Mouse (Mus musculus) neural tube, embryonic 13.5 days (tissue): Measurements from ENCODE around the gene C1qa. TPM values are rescaled to one million over a fixed set of nuclear protein-coding genes. Genes with fewer than 3 reads are reported as not detected.

ENCODE experiments used
- ATAC-seq: fragments of 200-750 bp; cut with Nextera tagmentation; 2 replicates; pipeline ENCODE4 v1.8.0; 2017; ENCODE audit warnings: low read depth, mild to moderate bottlenecking, moderate TSS enrichment, moderate library complexity
- H3K27ac ChIP-seq: fragments of 300-500 bp; sonication (generic); replicated peaks from 2 replicates; pipeline ENCODE4 v1.5.1; 2015; ENCODE audit warnings: moderate library complexity, mild to moderate bottlenecking, inconsistent platforms
- H3K27me3 ChIP-seq: fragments of 300-500 bp; sonication (generic); 2 replicates; pipeline ENCODE4 v1.6.1; 2015; ENCODE audit warnings: mild to moderate bottlenecking, inconsistent platforms
- H3K36me3 ChIP-seq: fragments of 300-500 bp; sonication (generic); 2 replicates; pipeline ENCODE4 v1.6.1; 2015; ENCODE audit warnings: mild to moderate bottlenecking, inconsistent platforms
- H3K4me1 ChIP-seq: fragments of 300-500 bp; sonication (generic); replicated peaks from 2 replicates; pipeline ENCODE4 v1.6.1; 2015; ENCODE audit warnings: inconsistent platforms
- H3K4me2 ChIP-seq: fragments of 300-500 bp; sonication (generic); 2 replicates; pipeline ENCODE4 v1.6.1; 2015; ENCODE audit warnings: inconsistent platforms, mild to moderate bottlenecking, moderate library complexity
- H3K4me3 ChIP-seq: fragments of 300-500 bp; sonication (generic); 2 replicates; pipeline ENCODE4 v1.5.1; 2015; ENCODE audit warnings: mild to moderate bottlenecking, inconsistent platforms
- H3K9ac ChIP-seq: fragments of 300-500 bp; sonication (generic); 2 replicates; pipeline ENCODE4 v1.6.1; 2015; ENCODE audit warnings: moderate library complexity, mild to moderate bottlenecking, inconsistent platforms
- H3K9me3 ChIP-seq: fragments of 300-500 bp; sonication (generic); 2 replicates; pipeline ENCODE4 v1.6.1; 2016; ENCODE audit warnings: inconsistent platforms
- WGBS: fragments of 180-500 bp; shearing (Covaris S2); methylation state at CpG from one replicate; pipeline ENCODE4 v1.1.7; 2015; 5-methylcytosine and 5-hydroxymethylcytosine counted together
- polyA plus RNA-seq: library from polyadenylated mRNA; unstranded; fragments of >200 nt; fragmentation: Nextera tagmentation; extraction: Ambion mirVana; gene quantifications from 2 replicates; pipeline ENCODE4 v1.2.1, GENCODE M21; 2015

Gene C1qa
- polyA plus RNA-seq, 1 experiment from 2014 or later = 28.5 TPM

DNA sequence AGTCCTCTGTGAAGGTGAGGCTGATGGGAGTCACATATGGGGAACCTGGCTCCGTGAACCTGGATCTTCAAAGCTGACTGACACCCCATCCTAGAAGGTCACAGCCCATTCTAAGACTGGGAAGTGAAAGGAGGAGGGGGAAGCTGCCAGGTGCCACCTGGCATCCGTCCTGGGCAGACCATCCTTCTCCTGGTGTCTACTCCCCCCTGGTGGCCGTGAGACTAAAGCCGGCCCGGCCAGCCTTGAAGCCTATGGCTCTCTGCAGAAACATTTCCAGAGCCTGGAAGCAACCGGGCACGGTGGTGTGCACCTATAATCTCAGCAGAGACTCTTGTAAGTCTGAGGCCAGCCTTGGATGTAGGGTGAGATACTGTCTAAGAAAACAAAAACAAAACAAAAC lies 21.6 kb downstream of the C1qa start:
- H3K9ac ChIP-seq = no peak overlapping the region
- H3K4me2 ChIP-seq = no peak overlapping the region
- no peak overlapping the region for H3K4me3 ChIP-seq
- H3K27ac ChIP-seq = no peak overlapping the region
- ATAC-seq = no peak; the same call in 1 of the 2 replicates
- H3K9me3 ChIP-seq = no peaks in the 10 kb centered on the region
- H3K36me3 ChIP-seq = no peaks in the 10 kb centered on the region
- no peaks in the 10 kb centered on the region for H3K27me3 ChIP-seq
- H3K4me1 ChIP-seq = no peaks in the 10 kb centered on the region
- WGBS = 24% methylated on average over 7 of the region's 7 CpGs

DNA sequence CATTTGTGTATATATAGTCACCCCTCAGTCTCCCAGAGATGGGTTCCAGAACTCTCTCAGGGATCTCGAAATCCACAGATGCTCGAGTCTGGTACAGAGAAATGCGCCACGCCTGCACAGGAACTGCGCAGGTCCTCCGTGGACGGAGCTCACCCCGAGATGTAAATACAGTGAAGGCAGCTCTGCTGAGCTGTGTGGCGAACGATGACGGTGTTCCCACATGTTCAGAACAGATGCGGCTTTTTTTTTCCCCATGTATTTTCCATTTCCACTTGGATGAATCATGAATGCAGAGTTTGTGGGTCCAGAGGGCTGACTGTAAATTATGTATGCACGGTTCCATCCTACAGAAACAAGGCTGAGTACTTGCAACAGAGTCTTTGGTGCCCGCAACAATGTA lies 23.6 kb downstream of the C1qa start:
- Histone ChIP-seq H3K27ac (no peak overlapping the region), H3K9ac (no peak overlapping the region), H3K4me2 (no peak overlapping the region), H3K36me3 (no peaks in the 10 kb centered on the region), H3K9me3 (no peaks in the 10 kb centered on the region), H3K27me3 (no peaks in the 10 kb centered on the region), H3K4me3 (no peak overlapping the region), H3K4me1 (no peaks in the 10 kb centered on the region)
- WGBS = 91% methylated on average over 14 of the region's 14 CpGs
- no peak for ATAC-seq

- 81% methylated on average over 6 of the region's 6 CpGs for WGBS
- Histone ChIP-seq H3K4me1 (peaks cover 37% of the 10 kb centered on the region), H3K27ac (no peak overlapping the region), H3K9me3 (no peaks in the 10 kb centered on the region), H3K4me3 (no peak overlapping the region), H3K4me2 (no peak overlapping the region), H3K36me3 (no peaks in the 10 kb centered on the region), H3K9ac (no peak overlapping the region), H3K27me3 (no peaks in the 10 kb centered on the region)
- no peak for ATAC-seq
These were observed 30.2 kb downstream of the C1qa start for GRCm38 (mm10) chr4:136868371-136868770.

DNA sequence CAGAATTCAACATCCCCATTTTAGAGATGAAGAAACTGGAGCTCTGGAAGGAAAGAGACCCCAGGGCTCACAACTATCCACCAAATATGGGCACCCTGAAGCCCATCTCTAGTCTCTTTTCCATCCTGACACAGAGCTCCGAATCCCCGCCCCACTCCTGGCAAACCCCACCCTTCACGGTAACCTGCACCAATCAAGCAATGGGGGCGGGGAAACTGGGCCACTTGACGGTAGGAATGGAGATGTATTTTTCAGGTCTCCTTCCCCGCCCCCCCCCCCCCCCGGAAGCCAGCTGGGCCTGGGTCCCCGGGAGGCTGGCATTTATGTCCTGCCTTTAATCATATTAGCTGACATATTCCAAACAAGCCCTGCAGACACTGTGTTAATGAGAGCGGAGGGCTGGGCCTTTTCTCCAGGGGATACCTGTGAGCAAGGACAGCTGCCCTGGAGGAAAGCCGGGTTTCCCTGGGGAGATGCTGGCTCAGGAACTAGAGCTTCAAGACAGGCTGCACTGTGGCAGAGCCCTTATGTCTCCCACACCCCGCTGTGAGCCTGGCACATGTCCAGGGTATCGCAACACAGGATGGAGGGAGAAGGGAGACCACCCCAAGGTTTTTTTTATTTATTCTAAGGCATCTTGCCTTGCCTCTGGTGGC lies 30.8 kb downstream of the C1qa start:
- 10% methylated on average over 12 of the region's 12 CpGs for WGBS
- Histone ChIP-seq H3K4me2 (0 out of 2 replicates have a peak overlapping the region, but pooled peaks have one; percentile 11), H3K9me3 (no peaks in the 10 kb centered on the region), H3K27ac (0 out of 2 replicates have a peak overlapping the region, but pooled peaks have one; percentile 3), H3K4me1 (peaks cover 37% of the 10 kb centered on the region), H3K36me3 (no peaks in the 10 kb centered on the region), H3K9ac (no peak overlapping the region), H3K27me3 (no peaks in the 10 kb centered on the region; the same call in 1 of the 2 replicates), H3K4me3 (no peak overlapping the region)
- ATAC-seq = 0 out of 2 replicates have a peak, but pooled peaks have one; percentile 32

DNA sequence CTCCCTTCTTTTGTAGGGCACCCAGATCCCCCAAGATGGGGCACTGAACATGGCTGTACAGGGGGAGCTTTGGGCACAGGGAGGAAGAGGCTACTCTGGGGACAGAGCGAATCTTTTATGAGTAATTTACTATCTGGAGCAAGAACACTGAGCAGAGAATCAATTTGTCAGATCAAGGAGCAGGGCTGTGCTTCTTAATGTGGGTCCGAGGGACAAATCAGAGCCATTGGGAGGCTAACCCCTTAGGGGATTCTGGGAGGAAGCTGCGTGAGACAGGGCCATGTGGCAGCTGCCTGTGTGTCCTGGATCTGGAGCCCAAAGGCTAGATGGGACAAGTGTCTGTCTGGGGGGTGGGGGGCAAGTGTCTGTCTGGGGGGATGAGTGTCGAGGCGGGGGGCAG lies 33.1 kb downstream of the C1qa start:
- H3K27me3 ChIP-seq = no peaks in the 10 kb centered on the region; the same call in 1 of the 2 replicates
- WGBS = 41% methylated on average over 5 of the region's 5 CpGs
- H3K9ac ChIP-seq = no peak overlapping the region
- peaks cover 57% of the 10 kb centered on the region for H3K4me1 ChIP-seq
- no peaks in the 10 kb centered on the region for H3K9me3 ChIP-seq
- ATAC-seq = 0 out of 2 replicates have a peak, but pooled peaks have one; percentile 15
- H3K4me3 ChIP-seq = no peak overlapping the region
- H3K4me2 ChIP-seq = peak overlapping the region; percentile 19
- peak overlapping the region; percentile 88 for H3K27ac ChIP-seq
- H3K36me3 ChIP-seq = no peaks in the 10 kb centered on the region

DNA sequence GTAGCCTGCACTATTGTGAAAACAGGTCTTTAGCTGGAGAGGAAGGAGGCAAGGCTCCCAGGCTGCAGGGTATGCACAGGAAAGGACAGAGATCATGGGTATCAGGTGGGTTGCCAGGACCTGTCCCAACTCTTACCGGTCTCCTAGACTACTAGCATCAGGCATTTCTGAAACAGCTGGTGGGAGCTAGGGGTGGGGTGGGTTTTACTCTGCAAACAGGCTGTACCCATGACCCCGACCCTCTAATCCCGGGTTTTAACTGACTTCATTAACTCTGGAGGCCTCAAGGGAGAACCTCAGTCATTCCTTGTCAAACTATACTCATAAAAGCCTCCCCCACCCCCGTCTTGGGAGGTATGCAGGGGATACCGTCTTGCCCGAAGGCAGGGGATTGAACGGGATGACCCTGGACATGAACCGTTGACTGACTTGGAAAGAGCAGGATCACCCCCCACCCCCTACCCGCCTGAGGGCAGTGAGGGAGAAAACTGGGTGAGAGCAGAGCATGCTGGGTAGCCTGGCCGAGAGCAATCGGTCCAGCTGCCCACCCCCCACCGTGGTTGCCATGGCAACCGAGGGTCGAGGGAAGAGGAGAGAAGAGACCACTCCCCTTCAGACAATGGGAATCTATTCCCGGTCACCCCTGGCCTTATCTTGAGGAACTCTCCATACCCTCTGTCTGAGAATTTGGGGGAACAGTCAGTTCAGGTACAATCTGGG lies 33.7 kb downstream of the C1qa start:
- WGBS = 4% methylated on average over 15 of the region's 15 CpGs
- Histone ChIP-seq H3K9me3 (no peaks in the 10 kb centered on the region), H3K4me3 (no peak overlapping the region), H3K36me3 (no peaks in the 10 kb centered on the region), H3K27ac (peak overlapping the region; percentile 88), H3K4me1 (peaks cover 57% of the 10 kb centered on the region), H3K4me2 (peak overlapping the region; percentile 19), H3K27me3 (no peaks in the 10 kb centered on the region; the same call in 1 of the 2 replicates), H3K9ac (no peak overlapping the region)
- ATAC-seq = peak; percentile 40; the same call in 1 of the 2 replicates

- WGBS = 48% methylated on average over 9 of the region's 9 CpGs
- no peak for ATAC-seq
- no peak overlapping the region for H3K4me2 ChIP-seq
- H3K27me3 ChIP-seq = no peaks in the 10 kb centered on the region; the same call in 1 of the 2 replicates
- H3K4me3 ChIP-seq = no peak overlapping the region
- H3K9me3 ChIP-seq = no peaks in the 10 kb centered on the region
- no peak overlapping the region for H3K9ac ChIP-seq
- no peaks in the 10 kb centered on the region for H3K36me3 ChIP-seq
- no peak overlapping the region for H3K27ac ChIP-seq
- peaks cover 57% of the 10 kb centered on the region for H3K4me1 ChIP-seq
These were observed 35.1 kb downstream of the C1qa start for GRCm38 (mm10) chr4:136863517-136863916.

GRCm38 (mm10) chr4:136862411-136862810 lies 36.2 kb downstream of the C1qa start:
- WGBS = 72% methylated on average over 2 of the region's 2 CpGs
- Histone ChIP-seq H3K9ac (0 out of 2 replicates have a peak overlapping the region, but pooled peaks have one; percentile 47), H3K4me3 (no peak overlapping the region), H3K27ac (peak overlapping the region; percentile 62; the same call in 1 of the 2 replicates), H3K27me3 (no peaks in the 10 kb centered on the region; the same call in 1 of the 2 replicates), H3K36me3 (no peaks in the 10 kb centered on the region), H3K4me1 (peaks cover 47% of the 10 kb centered on the region), H3K4me2 (no peak overlapping the region), H3K9me3 (no peaks in the 10 kb centered on the region)
- ATAC-seq = no peak

- H3K27me3 ChIP-seq = no peaks in the 10 kb centered on the region; the same call in 1 of the 2 replicates
- no peaks in the 10 kb centered on the region for H3K9me3 ChIP-seq
- ATAC-seq = peak; percentile 32; the same call in 1 of the 2 replicates
- no peak overlapping the region for H3K4me3 ChIP-seq
- H3K27ac ChIP-seq = peak overlapping the region; percentile 62
- H3K36me3 ChIP-seq = no peaks in the 10 kb centered on the region
- no peak overlapping the region for H3K4me2 ChIP-seq
- 4% methylated on average over 17 of the region's 17 CpGs for WGBS
- peaks cover 43% of the 10 kb centered on the region for H3K4me1 ChIP-seq
- H3K9ac ChIP-seq = peak overlapping the region; percentile 47; the same call in 1 of the 2 replicates
These were observed 36.8 kb downstream of the C1qa start for GRCm38 (mm10) chr4:136861806-136862205.

- H3K4me2 ChIP-seq = no peak overlapping the region
- no peak overlapping the region for H3K27ac ChIP-seq
- no peaks in the 10 kb centered on the region for H3K36me3 ChIP-seq
- H3K9me3 ChIP-seq = no peaks in the 10 kb centered on the region
- H3K27me3 ChIP-seq = no peaks in the 10 kb centered on the region; the same call in 1 of the 2 replicates
- no peak overlapping the region for H3K9ac ChIP-seq
- 83% methylated on average over 7 of the region's 7 CpGs for WGBS
- no peak for ATAC-seq
- peaks cover 28% of the 10 kb centered on the region for H3K4me1 ChIP-seq
- no peak overlapping the region for H3K4me3 ChIP-seq
These were observed 38.6 kb downstream of the C1qa start for GRCm38 (mm10) chr4:136860022-136860421.

- 38% methylated on average over 6 of the region's 6 CpGs for WGBS
- no peak for ATAC-seq
- Histone ChIP-seq H3K4me1 (no peaks in the 10 kb centered on the region; the same call in 1 of the 2 replicates), H3K9me3 (no peaks in the 10 kb centered on the region), H3K27me3 (no peaks in the 10 kb centered on the region), H3K27ac (no peak overlapping the region), H3K4me2 (no peak overlapping the region), H3K9ac (no peak overlapping the region), H3K4me3 (no peak overlapping the region), H3K36me3 (no peaks in the 10 kb centered on the region)
These were observed 43.5 kb downstream of the C1qa start for GRCm38 (mm10) chr4:136855081-136855480.

DNA sequence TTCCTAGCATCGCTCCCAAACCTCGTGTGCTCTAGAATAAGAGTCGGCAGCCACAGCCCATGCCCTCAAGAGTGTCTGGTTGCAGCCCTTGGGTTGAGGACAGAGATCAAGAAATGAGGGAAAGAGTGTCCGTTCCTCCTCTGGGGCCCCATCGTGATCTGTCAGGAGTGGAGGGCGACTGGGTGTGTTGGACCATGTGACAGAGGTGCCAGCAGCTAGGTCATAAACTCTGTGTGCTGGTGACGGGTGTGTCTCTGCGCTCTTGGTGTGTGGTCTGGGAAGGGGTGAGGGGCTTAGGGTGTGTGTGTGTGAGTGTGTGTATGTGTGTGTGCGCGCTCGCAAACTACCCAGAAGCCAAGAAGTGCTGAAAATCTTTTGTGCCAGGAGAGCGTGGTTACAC lies 45.6 kb downstream of the C1qa start:
- Histone ChIP-seq H3K36me3 (no peaks in the 10 kb centered on the region), H3K9ac (no peak overlapping the region), H3K27ac (no peak overlapping the region), H3K4me3 (no peak overlapping the region), H3K4me1 (no peaks in the 10 kb centered on the region; the same call in 1 of the 2 replicates), H3K9me3 (no peaks in the 10 kb centered on the region), H3K27me3 (0 out of 2 replicates have a peak, but pooled peaks cover 3% of the 10 kb centered on the region), H3K4me2 (no peak overlapping the region)
- 76% methylated on average over 12 of the region's 12 CpGs for WGBS
- ATAC-seq = no peak
